Mouse (Mus musculus): ENCODE data around the gene Angptl6. TPM values are rescaled to one million over a fixed set of nuclear protein-coding genes. Genes with fewer than 3 reads are reported as not detected.

Angptl6 gene
- polyA plus RNA-seq, 2 experiments = 6.8 to 8.1 TPM

DNA sequence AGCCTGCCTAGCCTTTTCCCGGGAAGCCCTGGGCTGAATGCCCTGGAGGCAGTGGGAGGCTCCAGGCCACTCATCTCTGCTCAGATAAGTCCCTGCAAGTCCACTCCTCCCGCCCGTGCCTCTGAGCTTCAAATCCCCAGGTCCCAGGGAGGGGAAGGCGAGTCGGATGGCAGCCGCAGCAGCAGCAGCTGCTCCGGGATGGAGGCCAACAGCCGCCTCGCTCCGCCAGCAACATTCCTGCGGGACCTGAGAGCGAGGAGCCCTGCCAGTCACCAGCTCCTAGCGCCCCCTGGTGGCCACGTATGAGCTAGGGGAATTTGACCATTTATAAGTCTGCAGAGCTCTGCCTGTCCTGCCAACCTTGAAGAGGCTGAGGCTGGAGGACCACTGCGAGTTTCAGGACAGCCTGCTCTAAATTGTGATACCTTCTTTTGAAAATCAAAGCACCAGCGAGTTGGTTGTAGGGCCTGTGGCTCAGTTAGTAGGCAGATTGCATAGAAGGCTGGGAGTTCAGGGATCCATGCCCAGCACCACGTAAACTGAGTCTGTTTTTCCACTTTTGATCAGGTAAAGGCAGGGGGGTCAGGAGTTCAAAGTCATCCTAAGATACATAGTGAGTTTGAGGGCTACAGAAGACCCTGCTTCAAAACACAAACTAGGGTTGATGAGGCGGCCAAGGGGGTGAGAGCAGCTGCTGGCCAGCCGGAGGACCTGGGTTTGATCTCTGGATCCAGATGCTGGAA lies 48.5 kb downstream of the Angptl6 start:
- Histone ChIP-seq H3K4me2 (ENCODE audit: low read depth) (no peak overlapping the region), H3K27me3 (ENCODE audit: control insufficient read depth, insufficient read depth, low read length) (no peaks in the 10 kb centered on the region), H3K9me3 (ENCODE audit: control insufficient read depth, low read length) (no peaks in the 10 kb centered on the region), H3K9ac (replicated peaks) (no peak overlapping the region), H3K4me3 (ENCODE audit: insufficient read depth in 1 of 2, low read depth in 2 of 2, low read length in 2 of 2) (no peak overlapping the region), H3K27ac (no peak overlapping the region), H3K36me3 (replicated peaks; ENCODE audit: control insufficient read depth, insufficient read depth, low read depth) (no peaks in the 10 kb centered on the region), H3K4me1 (replicated peaks; ENCODE audit: control insufficient read depth in 2 of 2, insufficient read depth in 2 of 2, low read length in 1 of 2) (no peaks in the 10 kb centered on the region)
- 11% methylated on average over 19 of the region's 19 CpGs for WGBS (ENCODE audit: insufficient replicate concordance)
- DNase-seq (ENCODE audit: low read depth in 3 of 3, low spot score in 3 of 3) (peak; percentile 38 to 47 (median 47)), ATAC-seq (ENCODE audit: insufficient read depth) (0 out of 2 replicates have a peak, but pooled peaks have one; percentile 39)
- peak; percentile 97 for TF ChIP-seq CTCF (IDR thresholded peaks at IDR 0.05; ENCODE audit: low read depth)
- TF ChIP-seq EP300 (IDR thresholded peaks at IDR 0.05; ENCODE audit: low read depth) = no peak

DNA sequence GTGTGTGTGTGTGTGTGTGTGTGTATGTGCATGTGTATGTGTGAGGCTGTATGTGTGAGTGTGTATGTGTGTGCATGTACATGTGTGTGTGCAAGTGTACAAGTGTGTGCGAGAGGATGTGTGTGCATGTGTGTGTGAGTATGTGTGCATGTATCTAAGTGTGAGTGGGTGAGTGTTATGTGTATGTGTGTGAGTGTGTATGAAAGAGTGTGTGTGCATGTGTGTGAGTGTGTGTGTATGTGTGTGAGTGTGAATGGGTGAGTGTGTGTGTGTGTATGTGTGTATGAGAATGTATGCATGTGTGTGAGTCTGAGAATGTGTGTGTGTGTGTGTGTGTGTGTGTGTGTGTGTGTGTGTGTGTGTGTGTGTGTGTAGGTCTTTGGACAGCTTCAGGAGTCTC lies 51.4 kb downstream of the Angptl6 start:
- no peaks in the 10 kb centered on the region for H3K36me3 ChIP-seq (replicated peaks; ENCODE audit: control insufficient read depth, insufficient read depth, low read depth)
- no peaks in the 10 kb centered on the region for H3K27me3 ChIP-seq (ENCODE audit: control insufficient read depth, insufficient read depth, low read length)
- no peak overlapping the region for H3K4me3 ChIP-seq (ENCODE audit: insufficient read depth in 1 of 2, low read depth in 2 of 2, low read length in 2 of 2)
- no peak overlapping the region for H3K4me2 ChIP-seq (ENCODE audit: low read depth)
- WGBS (ENCODE audit: insufficient replicate concordance) = 67% methylated on average over 1 of the region's 1 CpGs
- no peak overlapping the region for H3K9ac ChIP-seq (replicated peaks)
- no peak for ATAC-seq (ENCODE audit: insufficient read depth)
- no peak overlapping the region for H3K27ac ChIP-seq
- DNase-seq (ENCODE audit: low read depth in 3 of 3, low spot score in 3 of 3) = no peak
- H3K4me1 ChIP-seq (replicated peaks; ENCODE audit: control insufficient read depth in 2 of 2, insufficient read depth in 2 of 2, low read length in 1 of 2) = no peaks in the 10 kb centered on the region
- no peaks in the 10 kb centered on the region for H3K9me3 ChIP-seq (ENCODE audit: control insufficient read depth, low read length)
- TF ChIP-seq EP300 (IDR thresholded peaks at IDR 0.05; ENCODE audit: low read depth) (no peak), CTCF (IDR thresholded peaks at IDR 0.05; ENCODE audit: low read depth) (no peak)

DNA sequence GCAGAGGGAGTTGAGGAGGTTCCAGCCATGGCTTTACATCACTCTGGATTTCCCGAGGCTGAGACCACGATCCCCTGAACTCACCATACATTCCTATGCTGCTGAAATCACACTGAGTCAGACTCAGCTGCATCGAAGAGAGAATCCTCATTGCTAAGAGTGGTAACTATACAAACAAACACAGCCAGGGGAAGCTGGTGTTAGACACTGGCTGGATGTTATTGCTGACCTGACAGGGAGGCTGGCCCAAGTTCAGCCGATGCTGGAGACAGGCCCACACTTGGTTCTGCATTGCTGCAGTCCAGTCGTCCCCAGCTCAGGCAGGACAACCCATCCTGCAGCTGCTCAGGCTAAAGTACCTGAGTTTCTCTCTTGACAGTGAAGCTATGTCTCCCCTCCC lies 53.7 kb downstream of the Angptl6 start:
- H3K4me1 ChIP-seq (replicated peaks; ENCODE audit: control insufficient read depth in 2 of 2, insufficient read depth in 2 of 2, low read length in 1 of 2) = no peaks in the 10 kb centered on the region
- H3K27ac ChIP-seq = no peak overlapping the region
- no peak overlapping the region for H3K4me3 ChIP-seq (ENCODE audit: insufficient read depth in 1 of 2, low read depth in 2 of 2, low read length in 2 of 2)
- WGBS (ENCODE audit: insufficient replicate concordance) = 53% methylated on average over 5 of the region's 5 CpGs
- no peaks in the 10 kb centered on the region for H3K9me3 ChIP-seq (ENCODE audit: control insufficient read depth, low read length)
- TF ChIP-seq CTCF (IDR thresholded peaks at IDR 0.05; ENCODE audit: low read depth) = no peak
- no peak for TF ChIP-seq EP300 (IDR thresholded peaks at IDR 0.05; ENCODE audit: low read depth)
- DNase-seq (ENCODE audit: low read depth in 3 of 3, low spot score in 3 of 3) (no peak), ATAC-seq (ENCODE audit: insufficient read depth) (no peak)
- no peaks in the 10 kb centered on the region for H3K36me3 ChIP-seq (replicated peaks; ENCODE audit: control insufficient read depth, insufficient read depth, low read depth)
- H3K9ac ChIP-seq (replicated peaks) = no peak overlapping the region
- no peaks in the 10 kb centered on the region for H3K27me3 ChIP-seq (ENCODE audit: control insufficient read depth, insufficient read depth, low read length)
- no peak overlapping the region for H3K4me2 ChIP-seq (ENCODE audit: low read depth)

Small RNAs within 50 kb of the gene (microRNA-seq; reads per million reads assigned to microRNA genes)
- gene Mir7081 = 1.3 reads per million

Other genes starting within 250 kb of the Angptl6 start
- gene Ubl5, start 236.8 kb downstream of the Angptl6 start, polyA plus RNA-seq (2012; rRNA removed) = 203 and 296 TPM in 2 replicates
- 264 and 272 TPM in 2 replicates for gene Ubl5, start 236.8 kb downstream of the Angptl6 start, polyA plus RNA-seq (2014; fragmentation: Nextera tagmentation; extraction: Ambion mirVana)
- gene Fbxl12, start 235.0 kb downstream of the Angptl6 start, polyA plus RNA-seq (2012; rRNA removed) = 7.0 TPM in 2 replicates
- 2.3 and 2.6 TPM in 2 replicates for gene Fbxl12, start 235.0 kb downstream of the Angptl6 start, polyA plus RNA-seq (2014; fragmentation: Nextera tagmentation; extraction: Ambion mirVana)
- gene Pin1, start 227.6 kb downstream of the Angptl6 start, polyA plus RNA-seq (2012; rRNA removed) = 8.0 and 12.5 TPM in 2 replicates
- gene Pin1, start 227.6 kb downstream of the Angptl6 start, polyA plus RNA-seq (2014; fragmentation: Nextera tagmentation; extraction: Ambion mirVana) = 26.5 and 27.1 TPM in 2 replicates
- 0.06 and 0.18 TPM in 2 replicates for gene Olfm2, start 133.4 kb downstream of the Angptl6 start, polyA plus RNA-seq (2012; rRNA removed)
- gene Olfm2, start 133.4 kb downstream of the Angptl6 start, polyA plus RNA-seq (2014; fragmentation: Nextera tagmentation; extraction: Ambion mirVana) = 0.10 TPM in 1 of 2 replicates, not detected in the other
- 0.05 and 0.08 TPM in 2 replicates for gene Col5a3, start 64.7 kb downstream of the Angptl6 start, polyA plus RNA-seq (2012; rRNA removed)
- gene Col5a3, start 64.7 kb downstream of the Angptl6 start, polyA plus RNA-seq (2014; fragmentation: Nextera tagmentation; extraction: Ambion mirVana) = 0.03 and 0.10 TPM in 2 replicates
- gene Rdh8, start 61.2 kb downstream of the Angptl6 start, polyA plus RNA-seq (2012; rRNA removed) = not detected in 2 replicates
- gene Rdh8, start 61.2 kb downstream of the Angptl6 start, polyA plus RNA-seq (2014; fragmentation: Nextera tagmentation; extraction: Ambion mirVana) = not detected in 2 replicates
- gene A230050P20Rik, start 11.1 kb downstream of the Angptl6 start, polyA plus RNA-seq (2012; rRNA removed) = 11.5 and 13.0 TPM in 2 replicates
- 1.1 and 1.7 TPM in 2 replicates for gene A230050P20Rik, start 11.1 kb downstream of the Angptl6 start, polyA plus RNA-seq (2014; fragmentation: Nextera tagmentation; extraction: Ambion mirVana)
- 70.6 and 84.8 TPM in 2 replicates for gene Ppan, start 8.4 kb upstream of the Angptl6 start, polyA plus RNA-seq (2012; rRNA removed)
- gene Ppan, start 8.4 kb upstream of the Angptl6 start, polyA plus RNA-seq (2014; fragmentation: Nextera tagmentation; extraction: Ambion mirVana) = 50.2 and 56.1 TPM in 2 replicates
- gene Eif3g, start 18.9 kb upstream of the Angptl6 start, polyA plus RNA-seq (2012; rRNA removed) = 74.2 and 104 TPM in 2 replicates
- gene Eif3g, start 18.9 kb upstream of the Angptl6 start, polyA plus RNA-seq (2014; fragmentation: Nextera tagmentation; extraction: Ambion mirVana) = 170 and 181 TPM in 2 replicates
- 47.6 and 55.9 TPM in 2 replicates for gene Dnmt1, start 80.2 kb upstream of the Angptl6 start, polyA plus RNA-seq (2012; rRNA removed)
- gene Dnmt1, start 80.2 kb upstream of the Angptl6 start, polyA plus RNA-seq (2014; fragmentation: Nextera tagmentation; extraction: Ambion mirVana) = 43.1 and 48.6 TPM in 2 replicates
- gene S1pr2, start 97.1 kb upstream of the Angptl6 start, polyA plus RNA-seq (2012; rRNA removed) = 1.2 and 1.3 TPM in 2 replicates
- gene S1pr2, start 97.1 kb upstream of the Angptl6 start, polyA plus RNA-seq (2014; fragmentation: Nextera tagmentation; extraction: Ambion mirVana) = 2.3 and 3.0 TPM in 2 replicates
- 36.5 and 36.7 TPM in 2 replicates for gene Mrpl4, start 123.0 kb upstream of the Angptl6 start, polyA plus RNA-seq (2012; rRNA removed)
- gene Mrpl4, start 123.0 kb upstream of the Angptl6 start, polyA plus RNA-seq (2014; fragmentation: Nextera tagmentation; extraction: Ambion mirVana) = 61.3 and 67.7 TPM in 2 replicates
- 5.4 and 6.9 TPM in 2 replicates for gene Icam1, start 136.3 kb upstream of the Angptl6 start, polyA plus RNA-seq (2012; rRNA removed)
- gene Icam1, start 136.3 kb upstream of the Angptl6 start, polyA plus RNA-seq (2014; fragmentation: Nextera tagmentation; extraction: Ambion mirVana) = 7.9 and 9.1 TPM in 2 replicates
- gene Icam4, start 149.6 kb upstream of the Angptl6 start, polyA plus RNA-seq (2012; rRNA removed) = 61.8 and 64.1 TPM in 2 replicates
- gene Icam4, start 149.6 kb upstream of the Angptl6 start, polyA plus RNA-seq (2014; fragmentation: Nextera tagmentation; extraction: Ambion mirVana) = 204 and 223 TPM in 2 replicates
- gene Icam5, start 152.3 kb upstream of the Angptl6 start, polyA plus RNA-seq (2012; rRNA removed) = 0.70 and 0.87 TPM in 2 replicates
- gene Icam5, start 152.3 kb upstream of the Angptl6 start, polyA plus RNA-seq (2014; fragmentation: Nextera tagmentation; extraction: Ambion mirVana) = 0.20 and 0.28 TPM in 2 replicates
- 0.21 and 0.49 TPM in 2 replicates for gene Zglp1, start 187.4 kb upstream of the Angptl6 start, polyA plus RNA-seq (2012; rRNA removed)
- gene Zglp1, start 187.4 kb upstream of the Angptl6 start, polyA plus RNA-seq (2014; fragmentation: Nextera tagmentation; extraction: Ambion mirVana) = 0.57 TPM in 1 of 2 replicates, not detected in the other
- gene Gm49373, start 193.4 kb upstream of the Angptl6 start, polyA plus RNA-seq (2012; rRNA removed) = 0.47 and 0.94 TPM in 2 replicates
- gene Gm49373, start 193.4 kb upstream of the Angptl6 start, polyA plus RNA-seq (2014; fragmentation: Nextera tagmentation; extraction: Ambion mirVana) = 0.32 and 0.46 TPM in 2 replicates
- gene Fdx1l, start 193.9 kb upstream of the Angptl6 start, polyA plus RNA-seq (2012; rRNA removed) = 27.5 and 31.1 TPM in 2 replicates
- gene Fdx1l, start 193.9 kb upstream of the Angptl6 start, polyA plus RNA-seq (2014; fragmentation: Nextera tagmentation; extraction: Ambion mirVana) = 37.3 and 37.9 TPM in 2 replicates
- gene Gm38431, start 212.3 kb upstream of the Angptl6 start, polyA plus RNA-seq (2012; rRNA removed) = 2.4 and 5.6 TPM in 2 replicates
- gene Gm38431, start 212.3 kb upstream of the Angptl6 start, polyA plus RNA-seq (2014; fragmentation: Nextera tagmentation; extraction: Ambion mirVana) = 0.91 and 1.5 TPM in 2 replicates
- 21.4 and 23.4 TPM in 2 replicates for gene Raver1, start 212.3 kb upstream of the Angptl6 start, polyA plus RNA-seq (2012; rRNA removed)
- 23.4 and 28.4 TPM in 2 replicates for gene Raver1, start 212.3 kb upstream of the Angptl6 start, polyA plus RNA-seq (2014; fragmentation: Nextera tagmentation; extraction: Ambion mirVana)